Mouse (Mus musculus) retina, adult 2 months (tissue): ENCODE measurements at regions not wholly inside any gene's neighbourhood (a gene's known extent, or its start where the extent isn't known, plus 50 kb on each side); places are given as distances from the start of the nearest gene placed in this dataset.

Experiments
- DNase-seq: peaks from one replicate; pipeline ENCODE4 v3.0.0-alpha.2; 2012; ENCODE audit warnings: low read depth, low spot score

GRCm38 (mm10) chr14:72222836-72223235, 268.8 kb downstream of the Gm9195 start:
- no peak for DNase-seq

DNA sequence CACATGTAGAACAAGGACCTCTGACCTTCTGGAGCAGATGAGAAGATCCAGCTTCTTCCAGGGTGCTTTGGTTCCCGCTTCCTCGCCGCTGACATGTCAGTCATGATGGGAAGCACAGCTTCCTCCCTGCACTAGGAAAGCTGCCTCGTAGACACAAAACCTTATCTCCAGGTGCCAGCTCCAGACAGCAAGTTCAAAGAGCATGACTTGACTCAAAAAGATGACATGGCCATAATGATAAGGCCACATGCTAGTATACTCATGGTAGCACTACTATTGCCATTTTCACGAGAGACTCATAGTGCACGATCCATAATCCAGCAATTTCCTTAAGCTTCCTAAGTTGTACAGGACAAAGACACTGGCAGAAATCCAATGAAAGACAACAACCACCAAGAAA, 272.1 kb downstream of the Gm9195 start:
- no peak for DNase-seq

DNA sequence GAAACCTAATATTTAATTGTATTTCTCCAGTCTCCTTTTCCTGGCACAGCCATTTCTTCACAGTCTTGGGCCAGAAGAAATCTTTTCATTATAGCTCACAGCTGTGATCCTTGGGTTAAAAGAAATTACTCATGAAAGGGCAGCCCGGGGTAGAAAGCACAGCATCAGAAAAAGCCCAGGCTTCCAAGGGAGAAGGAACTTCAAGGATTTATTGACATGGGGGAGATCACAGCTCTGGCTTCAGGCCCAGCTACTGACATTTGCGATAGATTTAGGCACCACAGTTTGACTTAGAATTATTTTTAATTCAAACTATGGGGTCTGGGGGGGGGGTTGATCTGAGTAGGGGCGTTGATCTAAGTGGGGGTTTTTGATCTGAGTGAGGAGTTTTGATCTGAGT, 291.3 kb downstream of the Gm9195 start:
- DNase-seq, result no peak

DNA sequence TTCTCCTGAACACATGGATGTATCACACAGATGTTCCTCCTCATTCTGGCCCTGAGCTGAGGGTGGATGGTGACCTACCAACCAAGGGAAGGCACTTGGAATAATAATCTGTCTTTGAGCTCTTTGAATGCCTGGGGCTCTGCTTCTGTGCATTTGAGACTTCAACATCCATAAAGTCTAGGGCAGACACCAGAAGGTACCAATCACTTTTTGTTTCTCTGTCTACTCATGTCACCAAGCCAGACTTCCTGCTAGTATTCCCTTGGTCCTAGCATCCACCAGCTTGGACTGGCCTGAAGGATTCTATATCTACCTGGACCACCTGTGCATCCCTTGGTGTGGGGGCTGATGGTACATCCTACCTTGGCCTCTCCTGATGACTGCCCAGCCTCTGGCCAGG, 291.7 kb downstream of the Gm9195 start:
- no peak for DNase-seq

DNA sequence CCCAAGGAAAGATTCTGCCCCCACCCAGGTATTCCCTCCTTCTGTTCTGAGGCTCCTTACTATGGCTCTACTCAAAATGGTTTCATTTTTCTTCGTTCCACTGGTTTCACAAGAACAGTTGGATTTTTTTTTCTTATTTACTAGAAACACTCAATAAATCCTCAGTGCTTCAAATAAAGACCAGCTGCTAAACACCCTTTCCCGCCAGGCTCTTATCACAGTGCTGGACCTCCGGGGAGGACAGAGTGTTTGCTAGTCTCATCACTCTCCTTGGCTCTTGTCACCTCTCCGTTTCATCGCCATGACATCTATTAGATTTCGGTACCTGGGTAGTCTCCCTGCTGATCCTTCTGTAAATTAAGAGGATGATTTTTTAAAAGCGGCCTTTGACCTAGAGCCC, 293.7 kb downstream of the Gm9195 start:
- no peak for DNase-seq

GRCm38 (mm10) chr14:72187329-72187984, 304.2 kb downstream of the Gm9195 start:
- peak; percentile 6 for DNase-seq

- DNase-seq, result no peak
Measured at GRCm38 (mm10) chr14:72175751-72176150, 315.9 kb downstream of the Gm9195 start.

GRCm38 (mm10) chr14:72172549-72173405, 318.9 kb downstream of the Gm9195 start:
- no peak for DNase-seq

DNA sequence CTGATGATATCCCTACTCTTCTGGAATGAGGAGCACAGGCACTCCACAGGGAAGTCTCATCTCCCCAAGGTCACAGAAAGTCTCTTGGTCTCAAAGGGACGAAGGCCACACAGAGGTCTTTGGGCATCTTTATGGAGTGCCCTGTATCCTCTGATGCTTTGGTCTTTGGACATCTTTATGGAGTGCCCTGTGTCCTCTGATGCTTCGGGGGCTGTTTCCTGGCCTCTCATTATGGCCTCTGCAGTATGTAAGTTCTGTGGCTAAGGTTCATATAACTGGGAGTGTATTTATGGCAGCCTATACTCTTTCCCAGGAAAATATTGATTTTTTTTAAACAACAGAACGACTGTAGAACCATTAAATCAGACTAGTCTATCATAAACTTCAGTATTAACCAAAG, 319.9 kb downstream of the Gm9195 start:
- no peak for DNase-seq

- DNase-seq, result no peak
Measured at GRCm38 (mm10) chr14:72158537-72159323, 332.9 kb downstream of the Gm9195 start.

- no peak for DNase-seq
Measured at GRCm38 (mm10) chr14:72155197-72155907, 336.3 kb downstream of the Gm9195 start.

DNA sequence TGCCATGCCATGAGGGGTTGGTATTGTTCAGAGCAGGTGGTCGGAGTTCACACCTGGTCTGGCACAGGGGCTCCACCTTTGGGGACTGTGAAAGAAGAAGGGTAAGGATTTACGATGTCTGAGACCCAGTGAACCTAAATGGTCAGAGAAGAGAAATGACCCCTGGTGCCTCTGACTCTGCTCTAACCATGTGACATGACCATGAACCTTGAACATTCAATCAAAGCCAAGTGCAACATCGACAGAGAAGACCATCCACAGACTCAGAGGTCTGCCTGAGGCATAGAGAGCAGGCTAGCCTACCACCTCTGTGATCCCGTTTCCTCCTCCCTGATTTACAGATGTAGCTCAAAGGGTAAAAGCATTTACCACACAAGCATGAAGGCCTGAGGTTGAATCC, 340.0 kb downstream of the Gm9195 start:
- DNase-seq, result no peak

DNA sequence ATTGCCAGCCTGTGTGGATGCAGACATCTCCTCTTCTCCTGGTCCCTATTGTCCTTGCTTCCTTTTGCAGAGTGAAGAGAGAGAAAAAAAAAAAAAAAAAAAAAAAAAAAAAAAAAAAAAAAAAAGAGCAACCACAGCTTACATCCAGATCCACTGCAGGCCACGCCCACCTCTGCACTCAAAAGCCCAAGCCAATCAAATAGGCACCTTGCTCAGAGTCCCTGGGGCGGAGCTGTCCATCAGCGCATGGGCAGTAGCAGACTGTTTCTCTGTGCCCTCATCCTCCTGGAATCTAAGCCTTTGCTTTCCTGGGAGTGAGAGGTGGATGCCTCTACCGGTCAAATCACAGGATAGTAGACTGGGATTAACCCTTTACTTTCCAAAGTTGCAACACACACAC, 342.2 kb downstream of the Gm9195 start:
- DNase-seq, result no peak

GRCm38 (mm10) chr14:72148886-72149285, 342.8 kb downstream of the Gm9195 start:
- DNase-seq, result no peak

DNA sequence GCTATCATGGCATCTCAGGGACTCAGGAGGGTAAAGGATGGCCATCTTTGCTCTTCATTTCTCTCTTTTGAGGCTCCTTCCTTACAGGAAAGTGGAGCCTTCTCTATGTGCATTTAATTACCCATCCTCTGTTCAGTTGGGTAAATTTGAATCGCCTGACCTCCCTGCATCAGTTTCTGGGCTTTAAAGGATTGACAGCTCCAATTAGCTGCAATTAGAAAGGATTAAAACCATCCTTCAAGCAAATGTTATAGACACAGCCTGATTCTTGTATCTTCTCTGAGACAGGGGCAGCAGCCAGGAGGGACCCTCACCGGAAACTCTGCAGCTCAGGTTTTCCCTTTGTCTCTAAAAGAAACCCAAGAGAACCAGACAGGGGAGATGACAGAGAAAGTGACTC, 345.3 kb downstream of the Gm9195 start:
- DNase-seq, result no peak

DNA sequence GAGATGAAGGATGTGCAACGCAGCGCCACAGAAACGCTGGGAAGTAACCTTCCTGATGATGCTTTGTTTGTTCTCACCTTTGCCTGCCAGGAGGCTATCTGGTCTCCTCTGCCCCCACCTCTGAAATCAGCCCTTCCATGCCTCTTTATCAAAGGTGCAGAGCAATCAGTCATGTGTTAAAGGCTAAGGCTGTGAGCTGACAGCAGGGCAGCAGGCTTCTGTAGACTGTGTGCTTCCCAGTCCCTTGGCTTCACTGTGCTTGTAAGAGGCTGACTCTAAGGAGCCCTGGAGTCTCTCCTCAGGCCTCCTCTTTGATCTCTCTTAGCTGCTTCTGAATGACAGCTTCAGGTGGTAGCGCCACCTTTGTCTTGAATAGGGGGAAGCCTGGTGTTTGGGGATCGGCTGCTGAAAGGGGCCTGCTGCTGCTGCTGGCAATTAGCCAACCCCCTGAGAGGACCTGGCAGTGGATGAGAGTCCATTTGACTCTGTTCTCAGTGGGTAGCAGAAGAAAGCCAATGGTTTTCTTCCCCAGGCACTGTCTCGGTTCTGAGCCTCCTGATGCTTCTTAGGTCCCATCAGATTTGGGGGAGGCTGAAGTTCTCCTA, 348.7 kb downstream of the Gm9195 start:
- DNase-seq, result no peak

DNA sequence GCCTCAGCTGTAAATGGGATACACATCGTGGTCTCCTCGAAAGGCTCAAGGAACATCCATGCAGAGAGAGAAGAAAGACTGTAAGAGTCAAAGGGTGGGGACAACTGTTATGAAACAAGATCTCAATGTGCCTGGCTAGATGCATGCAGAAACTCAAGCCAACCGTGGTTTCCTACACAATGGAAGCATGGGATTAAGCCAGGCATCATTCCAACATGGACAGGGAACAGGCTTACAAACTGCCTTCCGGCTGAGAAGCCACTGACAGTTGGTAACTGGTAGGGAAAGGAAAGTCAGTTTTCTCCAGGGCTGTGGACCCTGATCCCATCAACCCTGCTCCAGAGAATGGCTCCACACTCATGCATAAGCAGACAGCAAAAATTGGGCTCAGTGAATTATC, 350.5 kb downstream of the Gm9195 start:
- no peak for DNase-seq

DNA sequence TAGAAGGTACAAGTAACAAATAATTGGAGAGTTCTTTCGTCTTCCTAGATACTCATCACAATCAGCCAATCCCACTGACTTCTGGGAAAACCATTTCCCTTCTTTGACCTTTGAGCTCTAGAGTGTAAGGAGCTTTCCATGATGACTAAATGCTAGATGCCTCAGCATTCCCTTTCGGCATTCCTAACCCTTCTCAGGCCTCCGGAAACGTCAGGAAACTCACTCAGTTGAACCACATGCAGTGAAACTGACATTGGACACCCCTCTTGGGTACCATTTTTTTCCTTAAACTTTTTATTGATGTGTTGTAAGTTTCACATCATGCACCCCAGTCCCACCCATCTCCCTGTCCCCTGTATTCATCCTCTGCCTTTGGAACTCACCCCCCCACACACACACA, 361.5 kb downstream of the Gm9195 start:
- no peak for DNase-seq

GRCm38 (mm10) chr14:72121786-72122185, 369.9 kb downstream of the Gm9195 start:
- DNase-seq, result no peak

- DNase-seq, result no peak
Measured at GRCm38 (mm10) chr14:72121006-72121405, 370.6 kb downstream of the Gm9195 start.

DNA sequence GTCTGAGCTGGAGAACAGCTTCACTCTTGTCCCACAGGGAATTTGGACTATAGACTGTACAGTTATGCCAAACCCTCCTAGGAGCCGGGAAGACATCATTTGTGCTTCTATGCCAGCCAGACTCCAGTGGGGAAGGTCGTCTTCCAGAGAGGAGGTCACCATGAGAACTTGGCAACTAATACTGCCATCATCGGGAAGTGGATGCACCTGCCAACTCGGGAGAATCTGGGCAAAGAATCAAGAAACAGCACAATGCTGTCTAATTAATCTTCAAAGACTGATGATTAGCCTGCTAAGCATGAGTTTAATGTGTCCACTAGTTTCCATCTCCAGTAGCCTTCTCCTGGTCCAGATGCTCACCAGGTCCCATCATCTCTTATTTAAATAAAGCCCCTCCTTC, 374.8 kb downstream of the Gm9195 start:
- DNase-seq, result no peak
